Mouse (Mus musculus) cortical plate, adult 2 months (tissue): ENCODE results near the gene Spata17.

Experiments used
- CTCF ChIP-seq: fragments of 200-500 bp; IDR thresholded peaks from 2 replicates; pipeline ENCODE4 v1.5.1; 2011; ENCODE audit warnings: mild to moderate bottlenecking, control low read depth, low read length; ENCODE audit not compliant: insufficient read depth; ENCODE audit errors: extremely low read depth
- POLR2A ChIP-seq: fragments of 200-500 bp; IDR thresholded peaks from 2 replicates; pipeline ENCODE4 v1.6.1; 2011; ENCODE audit warnings: mild to moderate bottlenecking, low read length, control low read depth; ENCODE audit not compliant: insufficient read depth; ENCODE audit errors: extremely low read depth

- TF ChIP-seq POLR2A (no peak), CTCF (no peak)
Measured at GRCm38 (mm10) chr1:187169646-187170045, 45.6 kb downstream of the Spata17 start.
